Mouse (Mus musculus) midbrain, embryonic 13.5 days (tissue): ENCODE data around the gene Cobll1. TPM values are rescaled to one million over a fixed set of nuclear protein-coding genes. Genes with fewer than 3 reads are reported as not detected.

Experiments
- ATAC-seq: fragments of 200-750 bp; cut with Nextera tagmentation; 2 replicates; pipeline ENCODE4 v1.8.0; 2017; ENCODE audit warnings: mild to moderate bottlenecking, moderate TSS enrichment, moderate library complexity
- H3K27ac ChIP-seq: fragments of 300-500 bp; sonication (generic); 2 replicates; pipeline ENCODE4 v1.5.1; 2015; ENCODE audit warnings: inconsistent platforms, mild to moderate bottlenecking, moderate library complexity
- H3K27me3 ChIP-seq: fragments of 300-500 bp; sonication (generic); 2 replicates; pipeline ENCODE4 v1.6.1; 2015; ENCODE audit warnings: mild to moderate bottlenecking, inconsistent platforms
- H3K36me3 ChIP-seq: fragments of 300-500 bp; sonication (generic); 2 replicates; pipeline ENCODE4 v1.6.1; 2015; ENCODE audit warnings: mild to moderate bottlenecking, inconsistent platforms
- H3K4me1 ChIP-seq: fragments of 300-500 bp; sonication (generic); replicated peaks from 2 replicates; pipeline ENCODE4 v1.6.1; 2015; ENCODE audit warnings: inconsistent platforms
- H3K4me2 ChIP-seq: fragments of 300-500 bp; sonication (generic); replicated peaks from 2 replicates; pipeline ENCODE4 v1.6.1; 2015; ENCODE audit warnings: moderate library complexity, mild to moderate bottlenecking, inconsistent platforms
- H3K4me3 ChIP-seq: fragments of 300-500 bp; sonication (generic); replicated peaks from 2 replicates; pipeline ENCODE4 v1.5.1; 2015; ENCODE audit warnings: mild to moderate bottlenecking, inconsistent platforms
- H3K9ac ChIP-seq: fragments of 300-500 bp; sonication (generic); replicated peaks from 2 replicates; pipeline ENCODE4 v1.6.1; 2015; ENCODE audit warnings: mild to moderate bottlenecking, inconsistent platforms
- H3K9me3 ChIP-seq: fragments of 300-500 bp; sonication (generic); 2 replicates; pipeline ENCODE4 v1.6.1; 2016; ENCODE audit warnings: mild to moderate bottlenecking, inconsistent platforms
- WGBS: fragments of 180-500 bp; shearing (Covaris S2); methylation state at CpG from one replicate; pipeline ENCODE4 v1.1.7; 2015; 5-methylcytosine and 5-hydroxymethylcytosine counted together
- polyA plus RNA-seq: library from polyadenylated mRNA; unstranded; fragments of >200 nt; fragmentation: Nextera tagmentation; extraction: Ambion mirVana; gene quantifications from 2 replicates; pipeline ENCODE4 v1.2.1, GENCODE M21; 2015

Cobll1 gene
- polyA plus RNA-seq, 1 experiment from 2014 or later: 2.6 TPM

GRCm38 (mm10) chr2:65228426-65228825 lies 10.8 kb downstream of the Cobll1 start:
- no peak overlapping the region for H3K27ac ChIP-seq
- H3K36me3 ChIP-seq: no peaks in the 10 kb centered on the region
- no peak for ATAC-seq
- H3K27me3 ChIP-seq: no peaks in the 10 kb centered on the region
- H3K4me2 ChIP-seq: no peak overlapping the region
- WGBS: 94% methylated on average over 7 of the region's 7 CpGs
- H3K9ac ChIP-seq: no peak overlapping the region
- H3K4me3 ChIP-seq: no peak overlapping the region
- peaks cover 5% of the 10 kb centered on the region; the same call in 1 of the 2 replicates for H3K4me1 ChIP-seq
- no peaks in the 10 kb centered on the region for H3K9me3 ChIP-seq

DNA sequence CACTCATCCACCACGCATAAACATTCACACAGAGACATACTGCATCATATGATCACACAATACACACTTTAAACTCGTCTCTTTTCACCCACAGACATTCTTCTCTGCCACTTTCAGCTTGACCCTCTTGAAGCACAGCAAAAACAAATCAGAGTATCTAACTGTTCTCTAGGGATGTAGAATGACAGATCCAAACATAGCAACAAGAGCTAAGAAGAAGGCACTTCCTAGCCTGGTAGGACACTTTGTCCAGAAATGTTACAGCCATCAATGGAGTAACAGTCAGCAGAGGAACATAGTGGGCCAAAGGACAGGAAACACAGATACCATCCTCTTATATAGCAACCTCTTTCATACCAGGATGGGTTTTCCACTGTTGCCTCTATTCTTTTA lies 11.3 kb downstream of the Cobll1 start:
- Histone ChIP-seq H3K36me3 (no peaks in the 10 kb centered on the region), H3K4me1 (peaks cover 5% of the 10 kb centered on the region; the same call in 1 of the 2 replicates), H3K4me2 (no peak overlapping the region), H3K27me3 (no peaks in the 10 kb centered on the region), H3K27ac (no peak overlapping the region), H3K4me3 (no peak overlapping the region), H3K9me3 (no peaks in the 10 kb centered on the region), H3K9ac (no peak overlapping the region)
- WGBS: 88% methylated on average over 2 of the region's 2 CpGs
- ATAC-seq: no peak

DNA sequence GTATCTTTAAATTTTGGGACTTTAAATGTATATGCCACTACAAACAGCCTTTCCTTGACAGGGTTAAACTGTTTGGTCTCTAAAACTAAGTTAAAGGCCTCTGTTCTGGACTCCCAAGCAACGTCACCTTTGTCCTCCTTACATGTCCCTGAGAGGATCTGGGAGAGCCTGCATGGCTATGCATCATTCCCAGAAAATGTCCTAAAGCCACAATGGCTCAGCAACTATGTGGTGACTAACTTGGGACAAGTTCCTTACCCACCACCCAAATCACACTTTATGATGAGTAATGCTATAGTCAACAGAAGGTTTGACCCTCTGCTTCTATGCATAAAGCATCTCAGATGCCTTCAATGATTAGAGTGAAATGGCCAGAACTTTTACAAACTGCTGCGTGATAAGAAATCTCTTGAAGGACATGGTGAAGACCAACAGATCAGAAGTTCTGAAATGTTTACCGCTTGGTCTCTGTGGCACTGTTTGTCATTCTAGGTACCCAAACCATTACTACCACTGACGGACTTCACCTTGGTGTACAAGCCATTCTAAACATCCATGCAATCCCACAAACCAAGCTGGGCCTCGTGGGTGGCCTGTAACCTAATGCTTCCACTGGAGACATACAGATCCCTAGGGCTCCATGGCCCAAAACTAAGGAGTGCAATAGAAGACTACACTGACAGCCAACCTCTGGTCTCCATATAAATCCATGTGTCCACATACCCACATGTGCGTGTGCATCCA lies 11.9 kb downstream of the Cobll1 start:
- H3K4me1 ChIP-seq: peaks cover 5% of the 10 kb centered on the region; the same call in 1 of the 2 replicates
- H3K9ac ChIP-seq: no peak overlapping the region
- no peaks in the 10 kb centered on the region for H3K36me3 ChIP-seq
- no peak for ATAC-seq
- H3K27me3 ChIP-seq: no peaks in the 10 kb centered on the region
- no peak overlapping the region for H3K4me3 ChIP-seq
- no peaks in the 10 kb centered on the region for H3K9me3 ChIP-seq
- WGBS: 88% methylated on average over 6 of the region's 6 CpGs
- H3K27ac ChIP-seq: no peak overlapping the region
- H3K4me2 ChIP-seq: no peak overlapping the region

GRCm38 (mm10) chr2:65226494-65226893 lies 12.7 kb downstream of the Cobll1 start:
- WGBS: 89% methylated on average over 4 of the region's 4 CpGs
- no peak overlapping the region for H3K4me2 ChIP-seq
- H3K4me3 ChIP-seq: no peak overlapping the region
- ATAC-seq: no peak
- H3K9ac ChIP-seq: no peak overlapping the region
- H3K4me1 ChIP-seq: peaks cover 5% of the 10 kb centered on the region; the same call in 1 of the 2 replicates
- no peaks in the 10 kb centered on the region for H3K9me3 ChIP-seq
- H3K27ac ChIP-seq: no peak overlapping the region
- no peaks in the 10 kb centered on the region for H3K27me3 ChIP-seq
- no peaks in the 10 kb centered on the region for H3K36me3 ChIP-seq

- no peak overlapping the region for H3K4me2 ChIP-seq
- H3K4me1 ChIP-seq: peaks cover 5% of the 10 kb centered on the region; the same call in 1 of the 2 replicates
These were observed 15.1 kb downstream of the Cobll1 start for GRCm38 (mm10) chr2:65223956-65224735.

DNA sequence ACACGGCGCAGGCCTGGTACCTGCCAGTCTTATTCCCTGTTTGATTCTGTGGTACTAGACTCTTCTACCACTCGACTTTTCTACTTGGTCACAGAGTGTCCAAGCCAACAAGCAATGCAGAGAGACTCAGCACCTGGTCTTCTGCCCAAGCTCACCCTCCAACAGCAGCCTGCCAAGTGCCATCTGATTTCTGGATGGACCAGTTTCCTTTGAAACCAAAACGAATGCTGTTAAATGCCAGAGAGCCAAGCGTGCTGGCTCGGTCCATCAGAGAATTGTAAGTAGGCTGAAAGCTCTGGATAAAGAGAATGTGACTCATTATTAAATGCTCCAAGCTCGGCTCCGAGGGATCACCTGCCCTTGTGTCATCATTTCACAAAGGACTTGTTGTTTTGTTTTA lies 16.2 kb downstream of the Cobll1 start:
- Histone ChIP-seq H3K27ac (no peak overlapping the region), H3K9me3 (no peaks in the 10 kb centered on the region), H3K4me2 (no peak overlapping the region), H3K27me3 (no peaks in the 10 kb centered on the region), H3K9ac (no peak overlapping the region), H3K4me1 (peaks cover 5% of the 10 kb centered on the region; the same call in 1 of the 2 replicates), H3K36me3 (no peaks in the 10 kb centered on the region), H3K4me3 (no peak overlapping the region)
- WGBS: 76% methylated on average over 8 of the region's 8 CpGs
- no peak for ATAC-seq

More at GRCm38 (mm10) chr2:65223956-65224735, 15.1 kb downstream of the Cobll1 start:
- Histone ChIP-seq H3K36me3 (no peaks in the 10 kb centered on the region), H3K9me3 (no peaks in the 10 kb centered on the region), H3K27me3 (no peaks in the 10 kb centered on the region), H3K4me3 (no peak overlapping the region), H3K9ac (no peak overlapping the region), H3K27ac (no peak overlapping the region)
- WGBS: 85% methylated on average over 12 of the region's 12 CpGs
- ATAC-seq: no peak

GRCm38 (mm10) chr2:65221646-65222045 lies 17.6 kb downstream of the Cobll1 start:
- peaks cover 5% of the 10 kb centered on the region; the same call in 1 of the 2 replicates for H3K4me1 ChIP-seq
- ATAC-seq: no peak
- no peak overlapping the region for H3K27ac ChIP-seq
- no peaks in the 10 kb centered on the region for H3K36me3 ChIP-seq
- no peaks in the 10 kb centered on the region for H3K27me3 ChIP-seq
- H3K9ac ChIP-seq: no peak overlapping the region
- H3K4me2 ChIP-seq: no peak overlapping the region
- WGBS: 89% methylated on average over 2 of the region's 2 CpGs
- H3K9me3 ChIP-seq: no peaks in the 10 kb centered on the region
- no peak overlapping the region for H3K4me3 ChIP-seq

DNA sequence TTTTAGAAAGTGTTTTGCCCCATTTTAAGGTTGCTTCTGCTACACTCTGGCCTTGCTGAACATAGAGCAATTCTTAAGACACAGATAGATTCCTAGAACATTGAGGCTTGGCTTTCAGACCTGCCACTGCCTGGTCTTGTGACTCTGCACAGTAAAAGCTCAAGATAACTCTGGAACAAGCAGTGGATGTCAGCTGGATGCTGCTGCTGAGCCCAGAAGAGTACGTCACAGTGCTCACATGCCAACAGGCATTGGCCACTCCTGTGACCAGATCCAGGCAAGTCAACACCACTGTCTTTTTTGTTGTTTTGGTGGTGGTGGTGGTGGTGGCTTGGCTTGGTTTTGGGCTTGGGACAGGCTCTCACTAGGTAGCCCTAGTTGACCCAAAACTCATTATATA lies 18.6 kb downstream of the Cobll1 start:
- no peaks in the 10 kb centered on the region for H3K4me1 ChIP-seq
- ATAC-seq: no peak
- H3K27me3 ChIP-seq: no peaks in the 10 kb centered on the region
- H3K4me2 ChIP-seq: no peak overlapping the region
- H3K4me3 ChIP-seq: no peak overlapping the region
- H3K9me3 ChIP-seq: no peaks in the 10 kb centered on the region
- 80% methylated on average over 1 of the region's 1 CpGs for WGBS
- no peaks in the 10 kb centered on the region for H3K36me3 ChIP-seq
- H3K27ac ChIP-seq: no peak overlapping the region
- H3K9ac ChIP-seq: no peak overlapping the region

DNA sequence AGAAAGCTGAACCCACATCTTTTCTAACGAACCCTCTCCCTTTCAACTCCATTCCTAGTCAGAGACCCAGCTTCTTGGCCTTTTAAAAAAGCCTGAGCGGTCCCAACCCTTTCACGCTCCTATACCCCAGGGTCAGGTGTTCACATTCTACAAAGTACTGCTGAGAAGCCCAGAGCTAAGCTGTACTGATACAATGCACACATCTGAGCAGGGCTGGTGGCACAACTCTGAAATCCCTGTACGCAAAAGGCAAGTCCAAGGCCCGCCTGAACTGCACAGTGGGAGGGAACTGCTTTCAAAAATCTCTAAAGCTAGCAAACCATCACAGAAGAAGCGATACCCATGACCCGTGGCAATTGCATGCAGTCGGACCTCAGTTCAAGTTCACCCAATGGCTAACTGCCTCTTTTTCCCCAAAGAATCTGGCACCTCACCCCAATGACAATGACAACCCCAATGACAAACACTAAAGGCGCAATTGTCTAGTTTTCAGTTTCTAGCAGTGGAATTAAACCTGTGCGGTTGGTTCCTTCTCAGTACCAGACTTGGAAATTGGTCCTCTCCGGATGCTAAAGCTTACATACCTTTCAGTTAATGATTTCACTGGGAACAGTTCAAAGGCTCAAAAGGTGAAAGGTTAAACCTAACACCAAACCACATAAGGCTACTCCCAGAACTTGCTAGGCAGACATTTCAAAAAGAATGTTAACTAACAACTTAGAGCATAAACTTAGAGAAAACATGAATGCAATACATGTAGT lies 19.6 kb downstream of the Cobll1 start:
- H3K9me3 ChIP-seq: no peaks in the 10 kb centered on the region
- no peak overlapping the region for H3K4me2 ChIP-seq
- H3K9ac ChIP-seq: no peak overlapping the region
- no peak for ATAC-seq
- no peaks in the 10 kb centered on the region for H3K36me3 ChIP-seq
- WGBS: 79% methylated on average over 11 of the region's 11 CpGs
- H3K27ac ChIP-seq: no peak overlapping the region
- H3K27me3 ChIP-seq: no peaks in the 10 kb centered on the region
- no peak overlapping the region for H3K4me3 ChIP-seq
- H3K4me1 ChIP-seq: no peaks in the 10 kb centered on the region

GRCm38 (mm10) chr2:65218318-65218717 lies 20.9 kb downstream of the Cobll1 start:
- H3K4me3 ChIP-seq: no peak overlapping the region
- no peaks in the 10 kb centered on the region for H3K9me3 ChIP-seq
- no peaks in the 10 kb centered on the region for H3K4me1 ChIP-seq
- no peak for ATAC-seq
- WGBS: 92% methylated on average over 9 of the region's 9 CpGs
- no peak overlapping the region for H3K27ac ChIP-seq
- H3K9ac ChIP-seq: no peak overlapping the region
- H3K27me3 ChIP-seq: no peaks in the 10 kb centered on the region
- no peaks in the 10 kb centered on the region for H3K36me3 ChIP-seq
- H3K4me2 ChIP-seq: no peak overlapping the region

- Histone ChIP-seq H3K9me3 (no peaks in the 10 kb centered on the region), H3K27me3 (no peaks in the 10 kb centered on the region), H3K4me1 (no peaks in the 10 kb centered on the region), H3K4me2 (no peak overlapping the region), H3K4me3 (no peak overlapping the region), H3K27ac (no peak overlapping the region), H3K9ac (no peak overlapping the region), H3K36me3 (no peaks in the 10 kb centered on the region)
- no peak for ATAC-seq
- 94% methylated on average over 6 of the region's 6 CpGs for WGBS
These were observed 21.5 kb downstream of the Cobll1 start for GRCm38 (mm10) chr2:65217677-65218076.

DNA sequence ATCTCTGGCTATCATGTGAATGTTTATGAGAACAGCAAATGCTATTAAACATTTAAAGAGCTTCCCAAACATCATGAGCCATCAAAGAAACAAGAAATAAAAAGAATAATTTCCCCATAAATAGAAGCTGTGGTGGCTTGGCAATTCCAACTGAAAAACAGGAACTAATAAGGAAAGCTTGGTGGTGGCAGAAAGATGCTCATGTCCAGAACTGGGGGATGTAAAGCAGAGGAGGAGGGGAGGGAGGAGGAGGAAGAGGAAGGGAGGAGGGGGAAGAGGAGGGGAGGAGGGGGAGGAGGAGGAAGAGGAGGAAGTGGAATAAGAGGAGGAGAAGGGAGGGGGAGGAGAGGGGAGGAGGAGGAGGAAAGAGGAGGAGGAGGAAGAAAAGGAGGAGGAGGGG lies 23.0 kb downstream of the Cobll1 start:
- H3K27me3 ChIP-seq: no peaks in the 10 kb centered on the region
- H3K4me2 ChIP-seq: no peak overlapping the region
- no peak overlapping the region for H3K4me3 ChIP-seq
- H3K36me3 ChIP-seq: no peaks in the 10 kb centered on the region
- no peak for ATAC-seq
- no peak overlapping the region for H3K27ac ChIP-seq
- no peak overlapping the region for H3K9ac ChIP-seq
- no peaks in the 10 kb centered on the region for H3K9me3 ChIP-seq
- H3K4me1 ChIP-seq: no peaks in the 10 kb centered on the region
